Mouse (Mus musculus): ENCODE measurements at regions not wholly inside any gene's neighbourhood (a gene's known extent, or its start where the extent isn't known, plus 50 kb on each side); places are given as distances from the start of the nearest gene placed in this dataset.

DNA sequence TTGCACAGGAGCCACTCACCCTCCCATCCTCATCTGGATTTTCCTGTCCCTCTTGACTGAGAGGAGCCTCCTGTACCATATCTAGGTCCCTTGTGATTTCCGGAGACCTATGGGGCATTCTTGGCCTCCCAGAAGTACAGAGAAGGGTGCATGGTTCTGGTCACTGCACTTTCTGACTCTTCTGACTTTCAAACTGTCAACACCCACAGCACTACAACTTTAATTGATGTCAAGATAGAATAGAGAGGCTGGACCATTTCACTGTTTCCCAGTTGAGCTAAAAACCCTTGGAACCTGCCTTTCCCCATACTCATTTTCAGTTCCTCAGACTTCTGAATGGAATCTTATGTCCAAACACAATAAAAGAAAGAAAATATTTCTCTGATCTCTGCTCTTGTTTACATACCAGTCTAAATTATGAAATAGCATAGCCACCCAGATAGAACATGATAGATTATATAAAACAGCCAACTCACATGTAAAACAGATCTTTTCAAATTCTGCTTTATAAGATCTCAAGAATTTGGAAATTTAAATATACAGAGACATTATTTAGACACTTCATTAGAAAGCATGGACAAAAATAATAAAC lies 144.2 kb downstream of the Ptger3 start:
- intact Hi-C loops (cut with DNase I): no loop called here

DNA sequence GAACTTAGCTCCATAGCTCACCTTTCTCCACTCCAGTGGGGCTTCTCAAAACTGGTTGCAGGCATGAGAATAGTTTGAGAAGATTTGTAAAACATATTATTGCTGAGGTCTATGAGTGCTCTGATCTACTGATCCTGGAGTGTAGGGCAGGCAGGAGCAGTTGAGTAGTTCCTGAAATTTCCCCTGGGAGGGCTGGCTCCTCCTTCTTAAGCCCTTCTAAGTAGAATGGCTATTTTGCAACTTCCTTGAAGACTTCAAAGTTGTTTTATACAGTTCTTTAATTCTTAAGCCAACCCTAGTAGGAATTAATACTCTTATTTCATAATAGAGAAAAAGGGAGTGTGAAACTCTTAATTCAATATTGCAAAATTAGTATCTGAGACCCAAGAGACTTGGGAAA lies 133.3 kb downstream of the Ptger3 start:
- intact Hi-C loops (cut with DNase I): no loop called here

DNA sequence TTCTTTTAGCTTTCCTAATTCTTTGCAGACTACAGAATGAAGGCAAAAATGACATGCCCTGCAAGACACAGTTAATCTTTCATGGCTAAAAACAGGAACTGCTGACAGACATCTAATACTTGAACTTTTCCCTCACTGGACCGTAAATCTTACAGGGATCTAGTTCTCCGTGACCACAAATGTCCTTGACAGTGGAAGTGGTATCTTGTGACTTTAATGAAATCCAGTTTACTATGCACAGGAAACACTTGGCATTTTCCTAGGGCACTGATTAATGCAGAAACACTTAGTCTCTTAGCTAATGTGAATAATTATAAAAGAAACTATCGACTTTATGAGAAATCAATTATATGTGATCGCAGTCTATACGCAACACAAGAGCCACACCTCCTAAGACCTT lies 131.8 kb downstream of the Ptger3 start:
- intact Hi-C loops (cut with DNase I): no loop called here

DNA sequence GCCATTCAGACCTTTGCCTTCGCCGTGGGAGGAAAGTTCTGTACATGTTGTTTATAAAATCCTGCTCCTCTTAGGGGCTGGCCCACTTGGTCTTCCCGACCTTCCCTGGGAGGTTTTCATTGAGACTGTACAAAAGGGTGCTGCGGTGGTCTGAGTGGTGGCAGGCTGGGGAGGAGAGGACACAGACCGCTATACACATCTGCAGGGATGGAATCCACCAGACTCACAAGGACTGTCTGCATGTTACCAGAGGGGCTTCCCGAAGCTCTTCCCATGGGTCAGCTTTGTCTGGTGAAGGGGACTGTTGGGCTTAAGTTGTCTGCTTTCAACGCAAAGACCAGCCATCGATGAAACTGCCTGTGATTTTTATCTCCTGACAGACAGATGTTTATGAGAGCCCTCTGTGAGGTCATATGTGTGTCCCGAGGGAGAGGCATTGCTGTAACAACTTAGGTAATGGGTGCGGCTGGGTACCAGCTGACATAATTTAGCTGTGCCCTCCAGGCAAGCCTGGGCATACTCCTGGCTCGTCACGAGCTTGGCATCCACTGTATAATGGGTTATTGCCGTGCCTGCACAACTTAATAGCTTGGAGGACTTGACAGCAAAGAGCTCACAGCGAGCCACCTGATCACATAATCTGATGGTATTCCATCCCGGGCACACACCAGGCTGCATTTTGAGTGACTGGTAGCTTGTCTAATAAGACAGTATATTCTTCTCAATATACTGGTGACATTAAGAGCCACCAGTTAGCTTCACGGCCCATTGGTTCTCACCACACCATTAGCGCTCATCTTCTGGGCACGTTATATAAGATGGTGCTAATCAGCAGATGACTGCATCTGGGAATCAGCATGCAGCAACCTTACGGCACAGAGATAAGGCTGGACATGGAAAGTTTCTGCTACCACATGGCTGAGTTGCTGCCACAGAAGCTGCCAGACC lies 128.7 kb downstream of the Ptger3 start:
- intact Hi-C loops (cut with DNase I): no loop called here

Data from adrenal gland (tissue).